Mouse (Mus musculus) heart, embryonic 16.5 days (tissue): Measurements from ENCODE around the gene Olfr71. TPM values are rescaled to one million over a fixed set of nuclear protein-coding genes. Genes with fewer than 3 reads are reported as not detected.
A peak's percentile ranks its signal among the peaks of the same experiment; 100 is the strongest.

Experiments
- ATAC-seq: fragments of 200-750 bp; cut with Nextera tagmentation; replicated peaks from 2 replicates; pipeline ENCODE4 v1.8.0; 2017; ENCODE audit warnings: moderate number of reproducible peaks; ENCODE audit not compliant: insufficient read depth, low FRiP score; ENCODE audit errors: extremely low read depth
- H3K27ac ChIP-seq: fragments of 300-500 bp; sonication (generic); 2 replicates; pipeline ENCODE4 v1.5.1; 2014; ENCODE audit warnings: mild to moderate bottlenecking, low read length, control low read depth, moderate library complexity
- H3K27me3 ChIP-seq: fragments of 300-500 bp; sonication (generic); 2 replicates; pipeline ENCODE4 v1.6.1; 2014; ENCODE audit warnings: low read length, mixed read lengths; ENCODE audit not compliant: control insufficient read depth, insufficient read depth
- H3K36me3 ChIP-seq: fragments of 300-500 bp; sonication (generic); 2 replicates; pipeline ENCODE4 v1.6.1; 2014; ENCODE audit not compliant: control insufficient read depth, insufficient read depth
- H3K4me1 ChIP-seq: fragments of 300-500 bp; sonication (generic); 2 replicates; pipeline ENCODE4 v1.6.1; 2014; ENCODE audit warnings: low read length, mixed read lengths; ENCODE audit not compliant: control insufficient read depth, insufficient read depth
- H3K4me2 ChIP-seq: fragments of 300-500 bp; sonication (generic); 2 replicates; pipeline ENCODE4 v1.6.1; 2014; ENCODE audit warnings: low read depth, mild to moderate bottlenecking, control low read depth, low read length
- H3K4me3 ChIP-seq: fragments of 300-500 bp; sonication (generic); 2 replicates; pipeline ENCODE4 v1.5.1; 2014; ENCODE audit warnings: mild to moderate bottlenecking, control low read depth, low read length
- H3K9ac ChIP-seq: fragments of 300-500 bp; sonication (generic); 2 replicates; pipeline ENCODE4 v1.6.1; 2014; ENCODE audit warnings: low read length, control low read depth
- H3K9me3 ChIP-seq: fragments of 300-500 bp; sonication (generic); replicated peaks from 2 replicates; pipeline ENCODE4 v1.6.1; 2016; ENCODE audit warnings: low read length; ENCODE audit not compliant: control insufficient read depth
- WGBS: fragments of 180-500 bp; shearing (Covaris S2); extraction: QIAGEN DNeasy Blood & Tissue Kit; methylation state at CpG from one replicate; pipeline ENCODE4 v1.1.7; 2014; 5-methylcytosine and 5-hydroxymethylcytosine counted together
- polyA plus RNA-seq: library from polyadenylated mRNA; unstranded; fragments of >200 nt; fragmentation: Nextera tagmentation; extraction: Ambion mirVana; gene quantifications from 2 replicates; pipeline ENCODE4 v1.2.1, GENCODE M21; 2015

The Olfr71 gene
- polyA plus RNA-seq, 1 experiment from 2014 or later = not detected

DNA sequence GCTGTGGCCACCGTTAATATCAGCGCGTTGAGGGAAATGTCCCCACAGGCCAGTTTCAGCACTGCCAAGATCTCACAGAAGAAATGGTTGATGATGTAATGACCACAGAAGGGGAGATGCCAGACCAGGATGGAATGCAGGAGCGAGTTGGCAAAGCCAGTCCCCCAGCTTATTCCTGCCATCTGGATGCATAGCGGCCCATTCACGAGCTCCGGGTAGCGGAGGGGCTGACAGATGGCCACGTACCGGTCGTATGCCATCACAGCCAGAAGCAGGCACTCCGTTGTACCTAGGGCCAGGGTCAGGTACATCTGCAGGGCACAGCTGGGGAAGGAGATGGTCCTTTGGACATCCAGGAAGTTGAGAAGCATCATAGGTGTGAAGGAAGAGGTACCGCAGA, 13.5 kb downstream of the Olfr71 start:
- no peak for ATAC-seq
- no peak overlapping the region for H3K4me2 ChIP-seq
- H3K9me3 ChIP-seq = no peaks in the 10 kb centered on the region
- H3K27ac ChIP-seq = no peak overlapping the region
- no peaks in the 10 kb centered on the region for H3K36me3 ChIP-seq
- WGBS = 80% methylated on average over 13 of the region's 13 CpGs
- peaks cover 19% of the 10 kb centered on the region for H3K4me1 ChIP-seq
- no peak overlapping the region for H3K9ac ChIP-seq
- no peaks in the 10 kb centered on the region for H3K27me3 ChIP-seq
- no peak overlapping the region for H3K4me3 ChIP-seq

DNA sequence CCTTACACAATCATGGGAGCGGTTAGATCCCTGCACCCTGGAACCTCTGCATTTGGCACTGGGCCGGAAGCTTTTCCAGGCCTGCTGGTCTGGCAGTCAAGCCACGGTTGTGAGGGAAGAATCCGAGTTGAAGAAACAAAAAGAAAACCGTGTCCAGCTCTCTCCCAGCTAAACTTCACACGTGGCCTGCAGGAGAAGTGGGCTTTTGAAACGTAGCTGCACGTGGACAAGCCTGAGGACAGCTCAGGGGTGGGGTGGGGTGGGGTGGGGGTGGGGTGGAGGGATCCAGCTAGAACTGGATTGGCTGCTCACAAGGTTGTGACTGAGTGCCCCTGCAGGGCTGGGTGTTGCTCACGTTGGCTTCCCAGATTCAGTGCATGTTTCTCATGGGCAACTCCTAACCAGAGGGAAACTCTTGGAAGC, 14.8 kb downstream of the Olfr71 start:
- Histone ChIP-seq H3K4me3 (no peak overlapping the region), H3K4me2 (no peak overlapping the region), H3K9ac (0 out of 2 replicates have a peak overlapping the region, but pooled peaks have one; percentile 14), H3K27me3 (no peaks in the 10 kb centered on the region), H3K36me3 (no peaks in the 10 kb centered on the region), H3K4me1 (peaks cover 19% of the 10 kb centered on the region), H3K27ac (0 out of 2 replicates have a peak overlapping the region, but pooled peaks have one; percentile 6), H3K9me3 (no peaks in the 10 kb centered on the region)
- peak; percentile 65; the same call in 1 of the 2 replicates for ATAC-seq
- WGBS = 11% methylated on average over 9 of the region's 9 CpGs

- Histone ChIP-seq H3K9me3 (no peaks in the 10 kb centered on the region), H3K36me3 (no peaks in the 10 kb centered on the region), H3K9ac (0 out of 2 replicates have a peak overlapping the region, but pooled peaks have one; percentile 14), H3K27me3 (no peaks in the 10 kb centered on the region), H3K4me2 (no peak overlapping the region), H3K27ac (no peak overlapping the region), H3K4me3 (no peak overlapping the region), H3K4me1 (peaks cover 19% of the 10 kb centered on the region)
- 79% methylated on average over 1 of the region's 1 CpGs for WGBS
- ATAC-seq = no peak
Observed at GRCm38 (mm10) chr4:43694439-43695248, 15.4 kb downstream of the Olfr71 start.

GRCm38 (mm10) chr4:43693806-43694241, 16.2 kb downstream of the Olfr71 start:
- H3K4me2 ChIP-seq = no peak overlapping the region
- no peaks in the 10 kb centered on the region for H3K27me3 ChIP-seq
- peaks cover 19% of the 10 kb centered on the region for H3K4me1 ChIP-seq
- no peak overlapping the region for H3K9ac ChIP-seq
- no peak overlapping the region for H3K27ac ChIP-seq
- 45% methylated on average over 5 of the region's 5 CpGs for WGBS
- H3K9me3 ChIP-seq = no peaks in the 10 kb centered on the region
- peak; percentile 61 for ATAC-seq
- no peak overlapping the region for H3K4me3 ChIP-seq
- no peaks in the 10 kb centered on the region for H3K36me3 ChIP-seq

DNA sequence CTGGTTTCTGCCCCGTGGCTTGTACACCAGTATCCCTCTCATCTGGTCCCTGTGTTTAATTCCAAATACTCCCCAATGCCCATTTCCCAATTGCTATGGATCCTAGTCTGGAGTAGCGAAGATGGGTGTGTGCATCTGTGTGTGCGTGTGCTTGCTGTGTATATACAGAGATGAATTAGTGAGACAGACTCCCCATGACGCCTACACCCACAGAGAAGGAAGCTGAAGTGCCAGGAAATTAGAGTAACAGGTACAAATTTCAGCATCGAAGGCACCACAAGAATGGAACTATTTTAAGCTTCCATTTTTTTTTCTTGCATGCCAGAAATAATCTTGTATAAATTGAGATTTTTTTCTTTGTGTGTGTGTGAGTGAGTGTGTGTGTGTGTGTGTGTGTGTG, 19.0 kb downstream of the Olfr71 start:
- H3K4me3 ChIP-seq = no peak overlapping the region
- H3K9me3 ChIP-seq = no peaks in the 10 kb centered on the region
- no peak overlapping the region for H3K27ac ChIP-seq
- 67% methylated on average over 5 of the region's 5 CpGs for WGBS
- no peak overlapping the region for H3K9ac ChIP-seq
- no peak overlapping the region for H3K4me2 ChIP-seq
- no peaks in the 10 kb centered on the region for H3K27me3 ChIP-seq
- no peak for ATAC-seq
- H3K36me3 ChIP-seq = no peaks in the 10 kb centered on the region
- H3K4me1 ChIP-seq = peaks cover 19% of the 10 kb centered on the region

- Histone ChIP-seq H3K9ac (no peak overlapping the region), H3K4me2 (no peak overlapping the region), H3K4me1 (peaks cover 13% of the 10 kb centered on the region), H3K27me3 (no peaks in the 10 kb centered on the region), H3K27ac (no peak overlapping the region), H3K9me3 (no peaks in the 10 kb centered on the region), H3K4me3 (no peak overlapping the region), H3K36me3 (no peaks in the 10 kb centered on the region)
- ATAC-seq = no peak
- 91% methylated on average over 17 of the region's 17 CpGs for WGBS
Observed at GRCm38 (mm10) chr4:43690021-43690420, 20.0 kb downstream of the Olfr71 start.

- Histone ChIP-seq H3K36me3 (0 out of 2 replicates have a peak, but pooled peaks cover 2% of the 10 kb centered on the region), H3K4me1 (no peaks in the 10 kb centered on the region), H3K4me3 (no peak overlapping the region), H3K4me2 (no peak overlapping the region), H3K27me3 (no peaks in the 10 kb centered on the region), H3K9me3 (no peaks in the 10 kb centered on the region), H3K27ac (no peak overlapping the region), H3K9ac (no peak overlapping the region)
- ATAC-seq = no peak
- WGBS = 85% methylated on average over 7 of the region's 7 CpGs
Observed at GRCm38 (mm10) chr4:43679416-43680043, 30.5 kb downstream of the Olfr71 start.

DNA sequence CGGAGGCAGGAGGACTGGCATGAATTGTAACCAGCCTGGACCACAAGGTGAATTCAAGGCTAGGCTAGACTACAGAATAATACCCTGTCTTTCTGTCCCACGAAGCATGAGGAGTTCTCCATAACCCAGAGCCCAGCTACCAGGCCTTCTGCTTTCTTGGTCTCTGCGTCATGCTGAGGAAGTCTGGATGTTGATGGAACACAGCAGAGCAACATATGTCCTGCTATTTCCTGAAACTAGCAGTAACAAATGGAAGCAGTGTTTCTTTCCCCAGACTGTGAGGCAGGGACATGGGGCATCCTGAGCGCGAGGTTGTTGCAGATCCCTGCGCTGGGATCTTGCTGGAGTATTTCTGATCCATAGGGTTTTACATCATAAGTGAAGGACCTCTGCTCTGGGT, 31.5 kb downstream of the Olfr71 start:
- no peak overlapping the region for H3K4me2 ChIP-seq
- H3K27me3 ChIP-seq = no peaks in the 10 kb centered on the region
- no peak overlapping the region for H3K9ac ChIP-seq
- H3K9me3 ChIP-seq = no peaks in the 10 kb centered on the region
- no peak overlapping the region for H3K4me3 ChIP-seq
- H3K27ac ChIP-seq = no peak overlapping the region
- WGBS = 89% methylated on average over 6 of the region's 6 CpGs
- no peak for ATAC-seq
- H3K36me3 ChIP-seq = 0 out of 2 replicates have a peak, but pooled peaks cover 2% of the 10 kb centered on the region
- H3K4me1 ChIP-seq = no peaks in the 10 kb centered on the region

DNA sequence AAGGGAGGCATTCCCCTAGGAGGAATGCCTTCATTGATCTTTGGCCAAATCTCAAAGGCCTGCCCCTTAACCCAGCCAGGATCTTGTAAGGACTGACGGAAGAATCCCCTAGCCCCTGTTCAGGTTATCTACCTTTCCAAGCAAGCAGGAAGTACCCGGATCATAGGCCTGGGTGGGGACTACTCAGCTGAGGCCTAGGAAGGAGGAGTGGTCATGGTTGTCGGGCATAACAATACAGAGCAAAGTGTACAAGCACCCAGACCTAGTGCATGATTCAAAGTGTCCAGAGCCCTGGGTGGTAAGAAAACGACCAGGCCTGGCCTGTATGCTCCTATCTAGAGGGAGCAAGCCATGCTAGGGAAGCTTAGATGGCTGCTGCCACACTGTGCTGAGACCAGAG, 34.4 kb downstream of the Olfr71 start:
- ATAC-seq = no peak
- H3K27me3 ChIP-seq = no peaks in the 10 kb centered on the region
- WGBS = 78% methylated on average over 4 of the region's 4 CpGs

More for the DNA sequence above, 34.4 kb downstream of the Olfr71 start:
- no peaks in the 10 kb centered on the region for H3K36me3 ChIP-seq
- H3K27ac ChIP-seq = no peak overlapping the region
- no peaks in the 10 kb centered on the region for H3K9me3 ChIP-seq
- no peak overlapping the region for H3K4me3 ChIP-seq
- H3K4me1 ChIP-seq = peaks cover 3% of the 10 kb centered on the region; the same call in 1 of the 2 replicates
- no peak overlapping the region for H3K9ac ChIP-seq
- no peak overlapping the region for H3K4me2 ChIP-seq
